Mouse (Mus musculus): Measurements from ENCODE around the gene Tagln3. TPM values are rescaled to one million over a fixed set of nuclear protein-coding genes. Genes with fewer than 3 reads are reported as not detected.

Tagln3 gene
- total RNA-seq (2023), result not detected

GRCm38 (mm10) chr16:45724061-45724741 lies at the start of gene Tagln3:
Gene Tagln3, minus strand, starts transcription at chr16:45724608.

GRCm38 (mm10) chr16:45742615-45743476 lies 18.4 kb upstream of the Tagln3 start, which contains the start of gene Abhd10:
Gene Abhd10, minus strand, starts transcription at chr16:45742955.

GRCm38 (mm10) chr16:45693558-45693957 lies 30.9 kb downstream of the Tagln3 start, which contains the start of gene Tmprss7:
Gene Tmprss7, minus strand, starts transcription at chr16:45693658.

Other genes starting within 250 kb of the Tagln3 start
- not detected for gene Gm609, start 231.6 kb downstream of the Tagln3 start, total RNA-seq (2023)
- gene Gm17783, start 192.6 kb downstream of the Tagln3 start, total RNA-seq (2023), result not detected
- gene Slc9c1, start 189.3 kb downstream of the Tagln3 start, total RNA-seq (2023), result not detected
- 0.37 TPM for gene Gcsam, start 114.2 kb downstream of the Tagln3 start, total RNA-seq (2023)
- gene BC016579, start 70.5 kb downstream of the Tagln3 start, total RNA-seq (2023), result not detected
- gene Tmprss7, start 30.9 kb downstream of the Tagln3 start, total RNA-seq (2023), result not detected
- gene Abhd10, start 18.3 kb upstream of the Tagln3 start, total RNA-seq (2023), result 40.5 TPM
- gene Phldb2, start 229.0 kb upstream of the Tagln3 start, total RNA-seq (2023), result 2.5 TPM